Mouse (Mus musculus): ENCODE data around the gene Grk1. TPM values are rescaled to one million over a fixed set of nuclear protein-coding genes. Genes with fewer than 3 reads are reported as not detected.

Grk1 gene
- total and polyA plus RNA-seq, 3 experiments: under 0.01 to 0.03 TPM; not detected in 1

- no peaks in the 10 kb centered on the region for H3K9me3 ChIP-seq (replicated peaks; ENCODE audit: insufficient read depth, low read length)
- no peak overlapping the region for H3K9ac ChIP-seq (ENCODE audit: control insufficient read depth, low read depth, low read length, poor library complexity, severe bottlenecking)
- H3K36me3 ChIP-seq (ENCODE audit: control insufficient read depth in 1 of 2, insufficient read depth in 2 of 2, low read length in 2 of 2): peaks cover 0 to 2% of the 10 kb centered on the region in 2 experiments; a peak in 1 of 4 replicates
- TF ChIP-seq MYB (IDR thresholded peaks at IDR 0.05; ENCODE audit: low read depth, low read length): no peak
- TF ChIP-seq TBP (IDR thresholded peaks at IDR 0.05; ENCODE audit: low read depth, low read length): no peak
- TF ChIP-seq ZKSCAN1 (IDR thresholded peaks at IDR 0.05; ENCODE audit: low read depth, low read length): no peak
- no peak for TF ChIP-seq ELF1 (IDR thresholded peaks at IDR 0.05; ENCODE audit: low read depth, low read length)
- no peak for TF ChIP-seq MAX (IDR thresholded peaks at IDR 0.05; ENCODE audit: low read length)
- no peak for TF ChIP-seq RCOR1 (IDR thresholded peaks at IDR 0.05; ENCODE audit: low read depth, low read length)
- no peak for TF ChIP-seq ZMIZ1 (IDR thresholded peaks at IDR 0.05; ENCODE audit: low read depth, low read length)
- no peak for TF ChIP-seq POLR2AphosphoS5 (IDR thresholded peaks at IDR 0.05; ENCODE audit: borderline replicate concordance, low read depth, low read length)
- TF ChIP-seq USF2 (IDR thresholded peaks at IDR 0.05; ENCODE audit: borderline replicate concordance in 1 of 2, insufficient read depth in 1 of 2, low read depth in 1 of 2, low read length in 2 of 2): no peak
- TF ChIP-seq EP300 (IDR thresholded peaks at IDR 0.05; ENCODE audit: low read depth in 1 of 2, low read length in 2 of 2): no peak
- no peak for TF ChIP-seq TAL1 (IDR thresholded peaks at IDR 0.05; ENCODE audit: low read length)
- TF ChIP-seq BHLHE40 (IDR thresholded peaks at IDR 0.05; ENCODE audit: borderline replicate concordance, low read depth, low read length): no peak
- TF ChIP-seq JUND (IDR thresholded peaks at IDR 0.05; ENCODE audit: low read depth, low read length): no peak
- TF ChIP-seq GABPA (IDR thresholded peaks at IDR 0.05; ENCODE audit: low read depth, low read length): no peak
- no peak for TF ChIP-seq CTCF (IDR thresholded peaks at IDR 0.05 in 2 of 3, conservative IDR thresholded peaks at IDR 0.05 in 1 of 3; ENCODE audit: control insufficient read depth in 1 of 3, insufficient read depth in 1 of 3, low read depth in 2 of 3, low read length in 3 of 3, poor library complexity in 1 of 3, severe bottlenecking in 1 of 3)
- TF ChIP-seq NELFE (IDR thresholded peaks at IDR 0.05; ENCODE audit: low read depth, low read length): no peak
- no peaks in the 10 kb centered on the region for H3K27me3 ChIP-seq (ENCODE audit: control insufficient read depth in 1 of 2, insufficient read depth in 2 of 2, low read length in 2 of 2)
- DNase-seq (ENCODE audit: low read depth, low spot score): no peak
- no peak overlapping the region for H3K27ac ChIP-seq (ENCODE audit: control insufficient read depth, low read depth, low read length)
- H3K4me3 ChIP-seq (ENCODE audit: control insufficient read depth in 1 of 2, insufficient read depth in 1 of 2, low read depth in 2 of 2, low read length in 2 of 2): no peak overlapping the region
- no peaks in the 10 kb centered on the region for H3K79me2 ChIP-seq (ENCODE audit: control insufficient read depth, insufficient read depth, low read length, poor library complexity)
- peaks cover 0 to 6% of the 10 kb centered on the region in 2 experiments; a peak in 2 of 4 replicates for H3K4me1 ChIP-seq (ENCODE audit: control insufficient read depth in 1 of 2, insufficient read depth in 2 of 2, low read length in 2 of 2)
Observed at GRCm38 (mm10) chr8:13386366-13386765, 18.5 kb upstream of the Grk1 start.

GRCm38 (mm10) chr8:13387728-13388127 lies 17.2 kb upstream of the Grk1 start:
- H3K79me2 ChIP-seq (ENCODE audit: control insufficient read depth, insufficient read depth, low read length, poor library complexity): no peaks in the 10 kb centered on the region
- no peak overlapping the region for H3K27ac ChIP-seq (ENCODE audit: control insufficient read depth, low read depth, low read length)
- DNase-seq (ENCODE audit: low read depth, low spot score): peak; percentile 68
- no peak overlapping the region for H3K4me3 ChIP-seq (ENCODE audit: control insufficient read depth in 1 of 2, insufficient read depth in 1 of 2, low read depth in 2 of 2, low read length in 2 of 2)
- H3K9ac ChIP-seq (ENCODE audit: control insufficient read depth, low read depth, low read length, poor library complexity, severe bottlenecking): no peak overlapping the region
- peaks cover 0 to 6% of the 10 kb centered on the region in 2 experiments; a peak in 2 of 4 replicates for H3K4me1 ChIP-seq (ENCODE audit: control insufficient read depth in 1 of 2, insufficient read depth in 2 of 2, low read length in 2 of 2)
- no peaks in the 10 kb centered on the region for H3K9me3 ChIP-seq (replicated peaks; ENCODE audit: insufficient read depth, low read length)
- peaks cover 0 to 2% of the 10 kb centered on the region in 2 experiments; a peak in 1 of 4 replicates for H3K36me3 ChIP-seq (ENCODE audit: control insufficient read depth in 1 of 2, insufficient read depth in 2 of 2, low read length in 2 of 2)
- H3K27me3 ChIP-seq (ENCODE audit: control insufficient read depth in 1 of 2, insufficient read depth in 2 of 2, low read length in 2 of 2): no peaks in the 10 kb centered on the region
- TF ChIP-seq MYC (IDR thresholded peaks at IDR 0.05; ENCODE audit: low read depth, low read length) (peak; percentile 81), GATA1 (IDR thresholded peaks at IDR 0.05; ENCODE audit: low read depth, low read length) (no peak), CHD2 (IDR thresholded peaks at IDR 0.05; ENCODE audit: low read length) (no peak), POLR2AphosphoS2 (IDR thresholded peaks at IDR 0.05; ENCODE audit: low read length) (no peak), MAX (IDR thresholded peaks at IDR 0.05; ENCODE audit: low read length) (peak; percentile 94), HCFC1 (IDR thresholded peaks at IDR 0.05; ENCODE audit: low read depth, low read length) (no peak), NRF1 (IDR thresholded peaks at IDR 0.05; ENCODE audit: insufficient read depth, low read depth, low read length, poor library complexity, severe bottlenecking) (no peak), SIN3A (IDR thresholded peaks at IDR 0.05; ENCODE audit: low read length) (no peak), MXI1 (IDR thresholded peaks at IDR 0.05; ENCODE audit: low read depth, low read length) (peak; percentile 63; the same call in 1 of the 2 replicates), TBP (IDR thresholded peaks at IDR 0.05; ENCODE audit: low read depth, low read length) (no peak), CTCF (IDR thresholded peaks at IDR 0.05 in 2 of 3, conservative IDR thresholded peaks at IDR 0.05 in 1 of 3; ENCODE audit: control insufficient read depth in 1 of 3, insufficient read depth in 1 of 3, low read depth in 2 of 3, low read length in 3 of 3, poor library complexity in 1 of 3, severe bottlenecking in 1 of 3) (no peak), RAD21 (IDR thresholded peaks at IDR 0.05; ENCODE audit: low read depth, low read length) (no peak), USF1 (IDR thresholded peaks at IDR 0.05; ENCODE audit: low read depth, low read length) (peak; percentile 48), BHLHE40 (IDR thresholded peaks at IDR 0.05; ENCODE audit: borderline replicate concordance, low read depth, low read length) (peak; percentile 52; the same call in 1 of the 2 replicates)
